7 mouse cellular contexts compared by ENCODE assay signal in genomic region chr12:10537069-10537468, GRCm38 (mm10).
DNase-seq lines count a peak whose midpoint lies in the region; ATAC-seq lines count a peak whose summit lies in the region.

No protein-coding gene starts in this region.

- no peaks in the 10 kb centered on the region for H3K4me1 ChIP-seq in forebrain, embryonic 10.5 days
- H3K4me1 ChIP-seq in hindbrain, embryonic 13.5 days (replicated peaks) = no peaks in the 10 kb centered on the region

- no peak overlapping the region for H3K27ac ChIP-seq in forebrain, embryonic 10.5 days
- H3K27ac ChIP-seq in hindbrain, embryonic 13.5 days = no peak overlapping the region

- H3K9ac ChIP-seq in hindbrain, embryonic 13.5 days = no peak overlapping the region

- H3K36me3 ChIP-seq in forebrain, embryonic 10.5 days (replicated peaks) = no peaks in the 10 kb centered on the region
- H3K36me3 ChIP-seq in hindbrain, embryonic 13.5 days = no peaks in the 10 kb centered on the region

- peak; percentile 64 for DNase-seq in ES-CJ7 (ENCODE audit: low read depth, low spot score)
- DNase-seq in adrenal gland, adult 8-10 months = peak; percentile 5
- peak; percentile 62 for DNase-seq in forebrain, embryonic 10.5 days (ENCODE audit: extremely low spot score, low spot score)
- DNase-seq in layer of hippocampus, postnatal 10 days (ENCODE audit: low spot score in 2 of 2) = peak; percentile 68 to 71
- DNase-seq in lung, postnatal 36 days = peak; percentile 82
- peak; percentile 36 for DNase-seq in skeletal muscle tissue, adult 2 months (ENCODE audit: low read depth, low spot score)

- no peaks in the 10 kb centered on the region for H3K27me3 ChIP-seq in forebrain, embryonic 10.5 days (ENCODE audit: poor library complexity, severe bottlenecking)
- H3K27me3 ChIP-seq in hindbrain, embryonic 13.5 days = no peaks in the 10 kb centered on the region

- no peak overlapping the region for H3K4me3 ChIP-seq in forebrain, embryonic 10.5 days
- H3K4me3 ChIP-seq in hindbrain, embryonic 13.5 days = no peak overlapping the region

- peak; percentile 81; the same call in 1 of the 2 replicates for ATAC-seq in hindbrain, embryonic 13.5 days (ENCODE audit: low FRiP score)

- no peak overlapping the region for H3K4me2 ChIP-seq in hindbrain, embryonic 13.5 days

- WGBS in forebrain, embryonic 10.5 days = 3% methylated on average over 4 of the region's 4 CpGs
- under 1% methylated on average over 4 of the region's 4 CpGs for WGBS in hindbrain, embryonic 13.5 days

- no peaks in the 10 kb centered on the region for H3K9me3 ChIP-seq in forebrain, embryonic 10.5 days
- H3K9me3 ChIP-seq in hindbrain, embryonic 13.5 days = no peaks in the 10 kb centered on the region

Comparison
In these comparisons a context has a peak if more than half of its experiments do, and no peak if none do; other contexts are left out.
1. DNase-seq: peak in every context shown above with its lines; median percentile 82 in lung, postnatal 36 days; 70 in layer of hippocampus, postnatal 10 days; 64 in ES-CJ7; 62 in forebrain, embryonic 10.5 days; 36 in skeletal muscle tissue, adult 2 months; 5 in adrenal gland, adult 8-10 months.